Mouse (Mus musculus) spleen, postnatal 0 days (tissue): ENCODE measurements around the gene Hmx3. TPM values are rescaled to one million over a fixed set of nuclear protein-coding genes. Genes with fewer than 3 reads are reported as not detected.

Experiments used
- polyA plus RNA-seq: library from polyadenylated mRNA; unstranded; fragments of >200 nt; fragmentation: Nextera tagmentation; extraction: Ambion mirVana; gene quantifications from 2 replicates; pipeline ENCODE4 v1.2.1, GENCODE M21; 2015

Hmx3 gene
- polyA plus RNA-seq, result not detected in 2 replicates

DNA sequence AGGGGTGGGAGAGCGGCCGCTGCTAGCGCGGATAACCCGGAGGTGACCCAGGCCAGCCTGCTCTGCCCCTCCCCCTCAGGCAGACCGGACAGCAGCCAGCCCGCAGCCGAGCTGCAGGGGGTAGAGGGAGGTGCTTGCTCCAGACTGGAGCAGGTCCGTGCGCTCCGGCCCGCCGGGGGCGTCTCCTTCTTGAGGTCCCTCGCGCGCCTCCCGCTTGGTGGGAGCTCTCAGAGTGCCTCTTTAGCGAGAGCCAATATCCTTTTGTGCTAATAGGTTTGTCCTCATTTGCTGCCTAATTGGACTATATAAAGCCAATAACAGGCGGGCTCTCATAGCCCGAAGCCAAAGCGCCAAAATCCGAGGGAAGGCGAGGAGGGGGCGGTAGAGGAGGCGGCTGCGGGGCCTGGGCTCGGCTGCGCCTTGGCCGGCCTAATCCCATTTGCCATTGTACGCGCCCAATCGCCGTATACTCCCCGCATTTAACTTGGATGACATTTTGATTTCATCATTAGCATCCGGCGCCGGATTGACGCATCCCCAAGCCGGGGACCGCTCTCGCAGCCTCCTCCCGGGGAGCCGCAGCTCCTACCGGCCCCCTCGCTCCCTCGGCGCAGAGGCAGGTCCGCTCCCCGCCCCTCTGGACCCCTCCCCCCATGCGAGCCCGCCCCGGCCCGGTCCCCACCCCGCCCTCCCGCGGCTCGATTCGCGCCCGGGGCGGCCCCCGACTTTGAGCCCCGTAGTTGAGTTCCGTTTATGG lies at the start of gene Hmx3:
TSS of gene Hmx3 (plus strand) at position 753 of the 757 bp plus-strand sequence.

GRCm38 (mm10) chr7:131548473-131548872 lies 5.8 kb downstream of the Hmx3 start, which contains the start of gene Hmx2:
Gene Hmx2, plus strand, starts transcription at chr7:131548773.

GRCm38 (mm10) chr7:131559986-131560696 lies 17.5 kb downstream of the Hmx3 start, which contains the start of gene Bub3:
Gene Bub3, plus strand, starts transcription at chr7:131560222.

Other genes with a start within 250 kb of the Hmx3 start
- gene Cuzd1, start 220.6 kb upstream of the Hmx3 start, polyA plus RNA-seq, result 0.30 and 0.65 TPM in 2 replicates
- not detected in 2 replicates for gene Fam24b, start 213.4 kb upstream of the Hmx3 start, polyA plus RNA-seq
- not detected in 2 replicates for gene Fam24a, start 209.0 kb upstream of the Hmx3 start, polyA plus RNA-seq
- 7.0 and 7.4 TPM in 2 replicates for gene 2310057M21Rik, start 180.1 kb upstream of the Hmx3 start, polyA plus RNA-seq
- gene Pstk, start 171.7 kb upstream of the Hmx3 start, polyA plus RNA-seq, result 26.2 and 28.2 TPM in 2 replicates
- gene Ikzf5, start 132.3 kb upstream of the Hmx3 start, polyA plus RNA-seq, result 11.4 and 13.3 TPM in 2 replicates
- 21.2 and 25.8 TPM in 2 replicates for gene Acadsb, start 132.3 kb upstream of the Hmx3 start, polyA plus RNA-seq
- gene Hmx2, start 5.9 kb downstream of the Hmx3 start, polyA plus RNA-seq, result not detected in 2 replicates
- gene Bub3, start 17.4 kb downstream of the Hmx3 start, polyA plus RNA-seq, result 148 and 158 TPM in 2 replicates